Mouse (Mus musculus): ENCODE measurements around the gene Ddah1.

DNA sequence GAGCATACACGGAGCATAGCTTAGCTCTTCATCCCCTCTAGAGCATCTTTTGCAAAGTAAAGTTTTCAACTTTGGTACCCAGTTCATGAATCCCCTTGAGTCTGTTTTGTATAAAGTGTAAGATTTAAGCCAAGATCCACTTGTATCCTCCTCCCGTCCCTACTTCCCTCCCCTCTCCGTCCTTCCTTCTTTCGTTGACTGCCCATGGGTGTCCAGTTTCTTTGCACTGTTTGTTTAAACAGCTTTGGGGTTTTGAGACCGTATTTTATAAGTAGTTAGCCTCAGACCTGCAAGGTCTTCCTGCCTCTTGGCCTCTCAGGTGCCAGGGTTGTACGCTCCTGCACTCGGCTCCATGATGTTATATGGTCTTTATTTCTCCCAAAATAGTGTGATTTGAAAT, 26.8 kb downstream of the Ddah1 start:
- TF ChIP-seq HCFC1 (IDR thresholded peaks at IDR 0.05; ENCODE audit: borderline replicate concordance, insufficient read depth, low read length): no peak
- TF ChIP-seq ZC3H11A (IDR thresholded peaks at IDR 0.05; ENCODE audit: borderline replicate concordance, low read depth, low read length): no peak
- no peak for TF ChIP-seq MAFK (IDR thresholded peaks at IDR 0.05; ENCODE audit: insufficient read depth, low read depth, low read length)
- TF ChIP-seq ZNF384 (IDR thresholded peaks at IDR 0.05; ENCODE audit: low read depth, low read length): no peak

All from ES-E14 (cell line).